Mouse (Mus musculus) midbrain, embryonic 14.5 days (tissue): ENCODE results near the gene Hba-a1. TPM values are rescaled to one million over a fixed set of nuclear protein-coding genes. Genes with fewer than 3 reads are reported as not detected.
A peak's percentile ranks its signal among the peaks of the same experiment; 100 is the strongest.
"Not testable (repeated sequence)": the region's sequence is repeated elsewhere in the genome, so short reads cannot be mapped to it uniquely, and the experiment has no call there.

Source experiments
- ATAC-seq: fragments of 200-750 bp; cut with Nextera tagmentation; 2 replicates; pipeline ENCODE4 v1.8.0; 2017; ENCODE audit warnings: moderate number of reproducible peaks, moderate library complexity; ENCODE audit not compliant: low FRiP score, low TSS enrichment
- DNase-seq: peaks from one replicate; pipeline ENCODE4 v3.0.0-alpha.2; 2015
- H3K27ac ChIP-seq: fragments of 300-500 bp; sonication (generic); replicated peaks from 2 replicates; pipeline ENCODE4 v1.5.1; 2014; ENCODE audit warnings: mild to moderate bottlenecking, low read depth, low read length, moderate library complexity
- H3K27me3 ChIP-seq: fragments of 300-500 bp; sonication (generic); 2 replicates; pipeline ENCODE4 v1.6.1; 2014; ENCODE audit warnings: low read length, control low read depth, mixed read lengths; ENCODE audit not compliant: control insufficient read depth, insufficient read depth
- H3K36me3 ChIP-seq: fragments of 300-500 bp; sonication (generic); 2 replicates; pipeline ENCODE4 v1.6.1; 2014; ENCODE audit warnings: low read length, control low read depth; ENCODE audit not compliant: control insufficient read depth, insufficient read depth
- H3K4me1 ChIP-seq: fragments of 300-500 bp; sonication (generic); 2 replicates; pipeline ENCODE4 v1.6.1; 2014; ENCODE audit warnings: mild to moderate bottlenecking, antibody characterized with exemption, low read length, control low read depth; ENCODE audit not compliant: control insufficient read depth, insufficient read depth
- H3K4me2 ChIP-seq: fragments of 300-500 bp; sonication (generic); 2 replicates; pipeline ENCODE4 v1.6.1; 2014; ENCODE audit warnings: mild to moderate bottlenecking, low read length, moderate library complexity
- H3K4me3 ChIP-seq: fragments of 300-500 bp; sonication (generic); replicated peaks from 2 replicates; pipeline ENCODE4 v1.5.1; 2014; ENCODE audit warnings: low read depth, low read length
- H3K9ac ChIP-seq: fragments of 300-500 bp; sonication (generic); replicated peaks from 2 replicates; pipeline ENCODE4 v1.6.1; 2014; ENCODE audit warnings: mild to moderate bottlenecking, low read length, moderate library complexity
- H3K9me3 ChIP-seq: fragments of 300-500 bp; sonication (generic); 2 replicates; pipeline ENCODE4 v1.6.1; 2016; ENCODE audit warnings: low read length, control low read depth, mixed read lengths; ENCODE audit not compliant: control insufficient read depth
- whole genome bisulfite sequencing: fragments of 180-500 bp; shearing (Covaris S2); extraction: QIAGEN DNeasy Blood & Tissue Kit; methylation state at CpG from one replicate; pipeline ENCODE4 v1.1.7; 2014; 5-methylcytosine and 5-hydroxymethylcytosine counted together
- polyA plus RNA-seq: library from polyadenylated mRNA; unstranded; fragments of >200 nt; fragmentation: Nextera tagmentation; extraction: Ambion mirVana; gene quantifications from 2 replicates; pipeline ENCODE4 v1.2.1, GENCODE M21; 2014

Hba-a1 gene
- polyA plus RNA-seq, 1 experiment from 2014 or later, result 1,946 TPM

- H3K9ac ChIP-seq, H3K9me3 ChIP-seq, H3K36me3 ChIP-seq, H3K4me1 ChIP-seq, H3K27ac ChIP-seq, H3K27me3 ChIP-seq, H3K4me2 ChIP-seq, ATAC-seq, DNase-seq, H3K4me3 ChIP-seq: not testable (repeated sequence)
- 64% methylated on average over 2 of the region's 2 CpGs for WGBS
Measured at GRCm38 (mm10) chr11:32284582-32284981, 1.3 kb downstream of the Hba-a1 start.

- DNase-seq, result no peak
- ATAC-seq, result no peak
- Histone ChIP-seq H3K4me2 (no peak overlapping the region), H3K27me3 (no peaks in the 10 kb centered on the region), H3K9ac (no peak overlapping the region), H3K4me1 (no peaks in the 10 kb centered on the region), H3K9me3 (no peaks in the 10 kb centered on the region), H3K27ac (no peak overlapping the region), H3K4me3 (no peak overlapping the region), H3K36me3 (no peaks in the 10 kb centered on the region)
- WGBS, result 83% methylated on average over 7 of the region's 7 CpGs
Measured at GRCm38 (mm10) chr11:32285031-32285775, 1.9 kb downstream of the Hba-a1 start.

DNA sequence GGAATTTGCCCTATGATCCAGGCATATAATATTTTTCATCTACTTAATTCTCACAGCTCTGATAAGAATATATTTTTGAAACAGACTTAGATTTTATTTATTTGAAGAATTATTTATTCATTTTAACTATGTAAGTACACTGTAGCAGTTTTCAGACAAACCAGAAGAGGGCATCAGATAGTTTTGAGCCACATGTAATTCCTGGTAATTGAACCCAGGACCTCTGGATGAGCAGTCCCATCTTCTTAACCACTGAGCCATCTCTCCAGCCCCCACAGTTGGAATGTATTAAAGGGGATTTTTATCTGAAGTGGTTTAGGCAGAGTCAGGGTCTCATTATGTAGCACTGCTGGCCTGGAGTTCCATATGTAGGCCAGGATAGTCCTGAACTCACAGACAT is 2.6 kb downstream of the Hba-a1 start:
- H3K4me2 ChIP-seq, H3K4me1 ChIP-seq, DNase-seq, H3K27ac ChIP-seq, H3K27me3 ChIP-seq, H3K9ac ChIP-seq, ATAC-seq, H3K4me3 ChIP-seq, H3K36me3 ChIP-seq, H3K9me3 ChIP-seq: not testable (repeated sequence)

GRCm38 (mm10) chr11:32286695-32287492 is 3.6 kb downstream of the Hba-a1 start, which contains the start of gene Hbq1b:
TSS of gene Hbq1b (plus strand) at chr11:32286965.
- Histone ChIP-seq H3K9ac (0 out of 2 replicates have a peak within 1 kb of the TSS, but pooled peaks have one; percentile 36), H3K4me3 (peak within 1 kb of the TSS; percentile 20; the same call in 1 of the 2 replicates), H3K4me2 (peak within 1 kb of the TSS; percentile 53)
- whole genome bisulfite sequencing, result 23% methylated on average over 30 of the region's 33 CpGs
- H3K27me3 ChIP-seq, H3K36me3 ChIP-seq, H3K27ac ChIP-seq, H3K4me1 ChIP-seq, H3K9me3 ChIP-seq: not testable (repeated sequence)
- ATAC-seq (peak; percentile 68; the same call in 1 of the 2 replicates), DNase-seq (peak; percentile 81)

- no peak overlapping the region for H3K9ac ChIP-seq
- no peak overlapping the region for H3K4me3 ChIP-seq
- no peak for ATAC-seq
- 75% methylated on average over 9 of the region's 9 CpGs for WGBS
- H3K4me2 ChIP-seq, result no peak overlapping the region
- no peaks in the 10 kb centered on the region for H3K4me1 ChIP-seq
- no peak overlapping the region for H3K27ac ChIP-seq
- DNase-seq, result no peak
- no peaks in the 10 kb centered on the region for H3K9me3 ChIP-seq
- no peaks in the 10 kb centered on the region for H3K27me3 ChIP-seq
- no peaks in the 10 kb centered on the region for H3K36me3 ChIP-seq
Measured at GRCm38 (mm10) chr11:32287493-32287825, 4.1 kb downstream of the Hba-a1 start.

DNA sequence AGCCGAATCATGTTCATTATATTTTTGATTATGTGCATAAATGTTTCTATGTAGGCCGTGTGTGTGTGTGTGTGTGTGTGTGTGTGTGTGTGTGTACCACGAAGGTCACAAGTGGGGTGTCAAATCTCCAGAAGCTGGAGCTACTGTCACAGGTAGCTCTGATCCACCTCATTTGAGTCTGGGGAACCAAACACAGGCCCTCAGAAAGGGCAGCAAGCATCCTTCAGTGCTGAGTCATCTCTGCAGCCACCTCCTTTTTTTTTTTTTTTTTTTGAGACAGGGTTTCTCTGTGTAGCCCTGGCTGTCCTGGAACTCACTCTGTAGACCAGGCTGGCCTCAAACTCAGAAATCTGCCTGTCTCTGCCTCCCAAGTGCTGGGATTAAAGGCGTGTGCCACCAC is 9.5 kb downstream of the Hba-a1 start:
- not testable (repeated sequence) for H3K4me1 ChIP-seq, H3K27ac ChIP-seq, H3K4me2 ChIP-seq, DNase-seq, H3K9ac ChIP-seq, H3K36me3 ChIP-seq, H3K27me3 ChIP-seq, H3K4me3 ChIP-seq, H3K9me3 ChIP-seq, ATAC-seq
- 82% methylated on average over 4 of the region's 4 CpGs for WGBS

DNA sequence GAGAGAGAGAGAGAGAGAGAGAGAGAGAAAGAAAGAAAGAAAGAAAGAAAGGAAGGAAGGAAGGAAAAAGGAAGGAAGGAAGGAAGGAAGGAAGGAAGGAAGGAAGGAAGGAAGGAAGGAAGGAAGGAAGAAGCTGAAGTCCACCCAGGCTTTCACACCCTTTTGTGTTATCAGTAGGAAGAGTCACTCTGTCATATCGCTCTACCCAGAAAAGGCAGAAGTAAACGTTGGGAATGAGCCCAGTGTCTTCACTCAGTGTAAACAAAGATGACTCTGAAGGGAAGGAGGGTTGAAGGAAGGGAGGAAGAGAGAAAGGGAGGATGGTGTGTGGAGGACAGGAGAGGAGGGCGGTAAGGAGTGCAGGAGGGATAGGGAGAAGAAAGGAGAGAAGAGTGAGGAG is 10.2 kb downstream of the Hba-a1 start:
- not testable (repeated sequence) for H3K4me1 ChIP-seq, H3K4me3 ChIP-seq, H3K9ac ChIP-seq, H3K36me3 ChIP-seq, H3K27me3 ChIP-seq, DNase-seq, ATAC-seq, H3K27ac ChIP-seq, H3K4me2 ChIP-seq, H3K9me3 ChIP-seq
- WGBS, result 77% methylated on average over 3 of the region's 3 CpGs

DNA sequence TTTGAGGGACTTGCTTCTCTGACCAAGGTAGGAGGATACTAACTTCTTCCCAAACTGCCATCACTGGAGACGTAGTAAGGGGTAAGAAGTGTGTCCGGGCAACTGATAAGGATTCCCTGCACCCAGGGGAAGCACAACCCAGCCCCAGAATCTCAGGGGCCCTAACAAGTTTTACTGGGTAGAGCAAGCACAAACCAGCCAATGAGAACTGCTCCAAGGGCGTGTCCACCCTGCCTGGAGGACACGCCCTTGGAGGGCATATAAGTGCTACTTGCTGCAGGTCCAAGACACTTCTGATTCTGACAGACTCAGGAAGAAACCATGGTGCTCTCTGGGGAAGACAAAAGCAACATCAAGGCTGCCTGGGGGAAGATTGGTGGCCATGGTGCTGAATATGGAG is 12.9 kb downstream of the Hba-a1 start, which contains the start of gene Hba-a2:
Gene Hba-a2, plus strand, starts transcription at position 287 of the 400 bp plus-strand sequence.
- H3K4me2 ChIP-seq, H3K9ac ChIP-seq, ATAC-seq, H3K4me1 ChIP-seq, H3K4me3 ChIP-seq, H3K27ac ChIP-seq, H3K27me3 ChIP-seq, H3K36me3 ChIP-seq, H3K9me3 ChIP-seq, DNase-seq: not testable (repeated sequence)
- WGBS, result no CpG with 5 or more reads among the region's 4 CpGs

- 58% methylated on average over 2 of the region's 2 CpGs for WGBS
- DNase-seq, result not testable (repeated sequence)
Measured at GRCm38 (mm10) chr11:32297417-32297816, 14.1 kb downstream of the Hba-a1 start.

More at GRCm38 (mm10) chr11:32297417-32297816, 14.1 kb downstream of the Hba-a1 start:
- not testable (repeated sequence) for H3K9me3 ChIP-seq, H3K27me3 ChIP-seq, H3K4me2 ChIP-seq, H3K27ac ChIP-seq, ATAC-seq, H3K4me3 ChIP-seq, H3K9ac ChIP-seq, H3K4me1 ChIP-seq, H3K36me3 ChIP-seq
